Mouse (Mus musculus): ENCODE data around the gene Qrsl1. TPM values are rescaled to one million over a fixed set of nuclear protein-coding genes. Genes with fewer than 3 reads are reported as not detected.
"Not testable (repeated sequence)": the region's sequence is repeated elsewhere in the genome, so short reads cannot be mapped to it uniquely, and the experiment has no call there.

The Qrsl1 gene
- polyA plus RNA-seq (2015; fragmentation: Nextera tagmentation; extraction: Ambion mirVana) = 15.4 and 19.2 TPM in 2 replicates

DNA sequence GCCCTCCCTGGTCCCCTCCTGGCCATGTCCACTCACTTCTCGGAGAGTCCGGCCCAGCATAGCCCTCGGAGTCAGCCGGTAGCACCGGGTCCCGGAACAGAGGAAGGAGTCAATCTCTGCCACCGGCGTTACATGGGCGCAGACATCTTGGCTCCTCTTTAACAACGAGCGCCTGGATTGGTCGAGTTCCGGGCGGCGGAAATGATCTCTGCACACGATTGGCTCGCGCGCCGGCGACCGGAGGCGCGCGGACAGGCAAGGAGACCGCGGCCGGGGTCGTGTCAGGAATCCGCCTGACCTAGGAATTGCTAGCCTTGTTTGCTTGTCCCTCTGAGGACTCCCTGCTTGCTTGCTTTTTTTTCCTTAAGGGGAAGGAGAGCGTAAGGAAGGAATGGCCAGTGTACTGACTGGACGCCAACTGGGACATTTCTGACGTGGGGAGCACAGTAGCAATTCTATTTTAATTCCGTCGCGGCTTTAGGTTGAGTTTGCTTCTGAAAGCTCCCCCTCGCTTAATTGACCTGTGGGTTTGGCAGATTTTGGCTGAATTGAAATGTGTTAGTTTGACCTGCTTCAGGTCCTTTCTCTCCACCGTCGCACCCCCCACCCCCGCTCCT is at the start of gene Qrsl1, which contains the start of gene Rtn4ip1:
Qrsl1 (minus strand) TSS at position 168 of the 617 bp plus-strand sequence.
Rtn4ip1 (plus strand) TSS at position 230 of the 617 bp plus-strand sequence.
- H3K9me3 ChIP-seq (ENCODE audit: control insufficient read depth, low read length) = no peaks in the 10 kb centered on the region
- WGBS = under 1% methylated on average over 40 of the region's 40 CpGs
- H3K36me3 ChIP-seq (ENCODE audit: control insufficient read depth, insufficient read depth, low read length) = no peaks in the 10 kb centered on the region
- no peaks in the 10 kb centered on the region for H3K27me3 ChIP-seq (replicated peaks; ENCODE audit: control insufficient read depth, insufficient read depth, low read length)
- no peak within 1 kb of the TSS for H3K27ac ChIP-seq (ENCODE audit: low read length)
- H3K4me1 ChIP-seq (ENCODE audit: control insufficient read depth, insufficient read depth, low read length) = peaks cover 7% of the 10 kb centered on the region
- peak within 1 kb of the TSS; percentile 53 for H3K4me2 ChIP-seq (ENCODE audit: low read depth, low read length)
- H3K4me3 ChIP-seq (ENCODE audit: low read length) = peak within 1 kb of the TSS; percentile 76
- H3K9ac ChIP-seq (ENCODE audit: low read depth, low read length) = peak within 1 kb of the TSS; percentile 79
- ATAC-seq = peak; percentile 97

DNA sequence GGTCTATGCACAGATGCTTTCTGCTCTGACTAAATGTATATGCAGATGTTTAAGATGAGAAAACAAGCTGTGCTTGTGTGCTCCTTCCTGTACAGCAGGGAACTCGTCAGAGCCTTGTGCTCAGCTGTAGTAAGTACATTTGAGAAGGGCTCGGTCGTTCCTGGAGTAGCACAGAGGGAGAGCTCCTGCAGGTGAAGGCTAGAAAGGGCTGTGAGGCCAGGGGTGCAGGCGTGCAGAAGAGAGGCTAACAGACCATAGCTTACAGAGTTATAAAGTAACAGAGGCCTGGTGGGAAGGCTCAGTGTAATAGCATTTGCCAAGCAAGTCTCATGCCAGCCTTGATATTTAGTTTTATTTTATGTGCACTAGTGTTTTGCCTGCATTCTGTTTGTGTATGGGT is 43.9 kb upstream of the Qrsl1 start:
- no peaks in the 10 kb centered on the region for H3K9me3 ChIP-seq (ENCODE audit: control insufficient read depth, low read length)
- no peaks in the 10 kb centered on the region for H3K4me1 ChIP-seq (ENCODE audit: control insufficient read depth, insufficient read depth, low read length)
- H3K9ac ChIP-seq (ENCODE audit: low read depth, low read length) = no peak overlapping the region
- H3K4me2 ChIP-seq (ENCODE audit: low read depth, low read length) = no peak overlapping the region
- no peaks in the 10 kb centered on the region for H3K36me3 ChIP-seq (ENCODE audit: control insufficient read depth, insufficient read depth, low read length)
- H3K27ac ChIP-seq (ENCODE audit: low read length) = no peak overlapping the region
- no peak overlapping the region for H3K4me3 ChIP-seq (ENCODE audit: low read length)
- no peaks in the 10 kb centered on the region for H3K27me3 ChIP-seq (replicated peaks; ENCODE audit: control insufficient read depth, insufficient read depth, low read length)
- no peak for ATAC-seq
- WGBS = 72% methylated on average over 4 of the region's 4 CpGs

DNA sequence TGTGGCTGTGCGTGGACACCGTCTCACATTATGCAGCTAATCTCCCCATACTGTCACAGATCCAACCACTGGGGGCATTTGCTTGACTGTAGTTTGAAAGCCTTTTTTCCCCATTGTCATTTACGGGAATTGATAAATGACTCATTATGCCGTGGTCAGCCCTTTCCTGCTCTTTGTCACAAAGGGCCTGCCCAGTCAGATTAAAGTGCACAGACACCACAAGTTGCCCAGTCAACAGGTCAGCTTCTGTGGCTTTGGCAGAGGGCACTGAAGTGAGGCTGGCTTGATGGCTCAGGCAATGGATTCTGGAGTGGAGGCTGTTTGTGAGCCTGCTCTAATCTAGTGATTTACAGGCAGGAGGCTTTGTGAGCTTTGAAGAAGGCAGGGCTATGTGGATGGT is 42.2 kb upstream of the Qrsl1 start:
- H3K27me3 ChIP-seq (replicated peaks; ENCODE audit: control insufficient read depth, insufficient read depth, low read length) = no peaks in the 10 kb centered on the region
- no peak overlapping the region for H3K4me2 ChIP-seq (ENCODE audit: low read depth, low read length)
- H3K4me1 ChIP-seq (ENCODE audit: control insufficient read depth, insufficient read depth, low read length) = no peaks in the 10 kb centered on the region
- 71% methylated on average over 4 of the region's 4 CpGs for WGBS
- no peak overlapping the region for H3K27ac ChIP-seq (ENCODE audit: low read length)
- H3K36me3 ChIP-seq (ENCODE audit: control insufficient read depth, insufficient read depth, low read length) = no peaks in the 10 kb centered on the region
- H3K9ac ChIP-seq (ENCODE audit: low read depth, low read length) = no peak overlapping the region
- H3K4me3 ChIP-seq (ENCODE audit: low read length) = no peak overlapping the region
- ATAC-seq = no peak
- H3K9me3 ChIP-seq (ENCODE audit: control insufficient read depth, low read length) = no peaks in the 10 kb centered on the region

DNA sequence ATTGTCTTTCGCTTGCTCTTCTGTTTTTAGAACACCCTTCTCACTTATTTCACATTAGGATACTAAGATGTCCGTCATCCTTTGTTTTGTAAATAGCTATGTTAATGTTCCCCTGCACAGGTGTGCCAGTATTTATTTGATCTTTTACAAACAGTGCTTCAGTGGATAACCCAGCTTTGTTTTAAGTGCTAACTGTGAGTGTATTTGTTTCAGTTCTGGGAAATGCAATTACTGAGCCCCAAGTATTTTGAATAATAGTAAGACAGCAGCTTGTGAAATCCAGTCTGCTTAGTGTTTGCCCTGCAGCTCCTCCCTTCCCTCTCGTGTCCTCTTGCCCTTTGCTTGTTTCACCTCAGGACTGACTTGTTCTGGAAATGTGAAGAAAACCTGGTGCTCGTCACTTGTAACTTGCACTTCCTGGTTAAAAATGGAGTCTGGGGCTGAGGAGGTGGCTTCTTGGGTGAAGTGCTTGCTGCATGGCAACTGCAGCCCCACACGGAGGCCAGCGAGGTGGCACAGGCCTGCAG is 37.7 kb upstream of the Qrsl1 start:
- H3K9ac ChIP-seq (ENCODE audit: low read depth, low read length) = no peak overlapping the region
- no peaks in the 10 kb centered on the region for H3K27me3 ChIP-seq (replicated peaks; ENCODE audit: control insufficient read depth, insufficient read depth, low read length)
- no peak overlapping the region for H3K27ac ChIP-seq (ENCODE audit: low read length)
- no peaks in the 10 kb centered on the region for H3K36me3 ChIP-seq (ENCODE audit: control insufficient read depth, insufficient read depth, low read length)
- no peaks in the 10 kb centered on the region for H3K4me1 ChIP-seq (ENCODE audit: control insufficient read depth, insufficient read depth, low read length)
- no peaks in the 10 kb centered on the region for H3K9me3 ChIP-seq (ENCODE audit: control insufficient read depth, low read length)
- 75% methylated on average over 6 of the region's 6 CpGs for WGBS
- no peak for ATAC-seq
- no peak overlapping the region for H3K4me2 ChIP-seq (ENCODE audit: low read depth, low read length)
- H3K4me3 ChIP-seq (ENCODE audit: low read length) = no peak overlapping the region

DNA sequence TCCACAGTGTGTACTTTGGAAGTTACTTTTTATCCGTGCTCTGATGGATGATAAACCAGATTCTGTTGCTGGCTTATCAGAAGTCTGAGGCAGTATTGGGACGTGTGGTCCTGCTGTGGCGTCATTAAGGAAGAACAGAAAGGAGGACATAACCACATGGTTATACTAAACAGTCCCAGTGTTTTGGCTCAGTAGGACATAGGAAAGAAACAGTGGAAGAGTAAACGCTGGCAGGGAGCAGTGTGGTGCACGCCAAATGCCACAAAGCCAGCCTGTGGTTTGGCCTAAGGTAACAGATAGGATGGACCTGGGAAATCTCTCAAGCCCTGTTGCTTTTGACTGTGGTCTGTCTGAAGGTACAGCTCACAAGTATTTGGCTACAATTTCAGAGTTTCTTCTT is 27.1 kb upstream of the Qrsl1 start:
- Histone ChIP-seq H3K27ac (ENCODE audit: low read length) (no peak overlapping the region), H3K36me3 (ENCODE audit: control insufficient read depth, insufficient read depth, low read length) (no peaks in the 10 kb centered on the region), H3K4me3 (ENCODE audit: low read length) (no peak overlapping the region), H3K4me2 (ENCODE audit: low read depth, low read length) (no peak overlapping the region), H3K27me3 (replicated peaks; ENCODE audit: control insufficient read depth, insufficient read depth, low read length) (no peaks in the 10 kb centered on the region), H3K9me3 (ENCODE audit: control insufficient read depth, low read length) (no peaks in the 10 kb centered on the region), H3K9ac (ENCODE audit: low read depth, low read length) (no peak overlapping the region), H3K4me1 (ENCODE audit: control insufficient read depth, insufficient read depth, low read length) (no peaks in the 10 kb centered on the region)
- WGBS = 71% methylated on average over 5 of the region's 5 CpGs
- no peak for ATAC-seq

DNA sequence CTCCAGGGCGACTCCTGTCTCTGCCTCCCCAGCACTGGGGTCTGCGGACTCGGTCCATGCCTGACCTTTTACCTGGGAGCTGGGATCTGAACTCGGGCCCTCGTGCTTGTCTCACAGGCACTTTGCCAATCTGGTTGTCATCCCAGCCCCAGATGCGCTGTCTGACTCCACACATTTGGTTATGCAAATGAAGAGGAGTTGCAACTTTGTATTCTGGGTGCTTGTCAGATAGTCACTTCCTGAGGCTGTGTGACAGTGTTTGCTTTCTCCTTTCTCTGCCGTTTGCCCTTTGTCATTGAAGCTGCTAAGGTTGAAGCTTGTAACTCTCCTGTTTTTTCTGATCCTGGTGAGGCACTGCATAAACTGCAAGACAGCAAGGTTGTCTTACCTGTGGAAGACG is 26.2 kb upstream of the Qrsl1 start:
- WGBS = 80% methylated on average over 8 of the region's 8 CpGs
- no peak for ATAC-seq
- no peak overlapping the region for H3K4me3 ChIP-seq (ENCODE audit: low read length)
- H3K4me1 ChIP-seq (ENCODE audit: control insufficient read depth, insufficient read depth, low read length) = no peaks in the 10 kb centered on the region
- no peaks in the 10 kb centered on the region for H3K9me3 ChIP-seq (ENCODE audit: control insufficient read depth, low read length)
- H3K27ac ChIP-seq (ENCODE audit: low read length) = no peak overlapping the region
- no peak overlapping the region for H3K4me2 ChIP-seq (ENCODE audit: low read depth, low read length)
- H3K27me3 ChIP-seq (replicated peaks; ENCODE audit: control insufficient read depth, insufficient read depth, low read length) = no peaks in the 10 kb centered on the region
- H3K9ac ChIP-seq (ENCODE audit: low read depth, low read length) = no peak overlapping the region
- H3K36me3 ChIP-seq (ENCODE audit: control insufficient read depth, insufficient read depth, low read length) = no peaks in the 10 kb centered on the region

DNA sequence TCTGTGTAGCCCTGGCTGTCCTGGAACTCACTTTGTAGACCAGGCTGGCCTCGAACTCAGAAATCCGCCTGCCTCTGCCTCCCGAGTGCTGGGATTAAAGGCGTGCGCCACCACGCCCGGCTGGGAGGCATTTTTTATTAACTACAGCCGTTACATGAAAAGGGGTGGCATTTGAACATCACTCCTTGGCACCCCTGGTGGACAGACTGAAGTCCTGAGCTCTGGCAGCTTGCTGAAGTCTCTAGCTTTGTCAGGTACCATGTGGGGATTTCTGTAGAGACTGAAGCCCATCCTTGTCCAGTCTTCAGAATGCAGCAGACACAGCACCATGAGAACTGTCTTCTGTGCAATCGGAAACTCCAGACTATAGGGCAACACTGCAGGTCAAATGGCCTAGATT is 24.2 kb upstream of the Qrsl1 start:
- 88% methylated on average over 9 of the region's 9 CpGs for WGBS
- H3K9me3 ChIP-seq (ENCODE audit: control insufficient read depth, low read length); H3K27me3 ChIP-seq (replicated peaks; ENCODE audit: control insufficient read depth, insufficient read depth, low read length); H3K9ac ChIP-seq (ENCODE audit: low read depth, low read length); H3K27ac ChIP-seq (ENCODE audit: low read length); H3K4me1 ChIP-seq (ENCODE audit: control insufficient read depth, insufficient read depth, low read length); ATAC-seq; H3K4me2 ChIP-seq (ENCODE audit: low read depth, low read length); H3K36me3 ChIP-seq (ENCODE audit: control insufficient read depth, insufficient read depth, low read length); H3K4me3 ChIP-seq (ENCODE audit: low read length): not testable (repeated sequence)

DNA sequence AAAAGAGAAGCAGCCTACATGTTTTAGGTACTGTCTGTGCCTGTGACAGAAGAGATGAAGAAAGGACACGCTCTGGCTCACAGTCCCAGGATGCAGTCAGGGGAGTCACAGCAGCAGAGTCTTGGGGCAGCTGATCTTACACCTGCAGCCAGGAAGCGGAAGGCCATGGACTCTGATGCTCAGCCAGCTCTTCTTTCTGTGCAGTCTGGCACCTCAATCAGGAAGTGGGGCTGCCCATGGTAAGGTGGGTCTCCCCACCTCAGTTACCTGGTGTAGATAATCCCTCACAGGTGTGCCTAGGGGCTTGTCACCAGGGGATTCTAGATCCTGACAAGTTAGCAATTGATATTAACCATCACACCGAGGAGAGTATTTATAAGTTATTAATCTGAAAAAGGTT is 21.6 kb upstream of the Qrsl1 start:
- Histone ChIP-seq H3K27ac (ENCODE audit: low read length) (no peak overlapping the region), H3K27me3 (replicated peaks; ENCODE audit: control insufficient read depth, insufficient read depth, low read length) (no peaks in the 10 kb centered on the region), H3K9ac (ENCODE audit: low read depth, low read length) (no peak overlapping the region), H3K4me2 (ENCODE audit: low read depth, low read length) (no peak overlapping the region), H3K9me3 (ENCODE audit: control insufficient read depth, low read length) (no peaks in the 10 kb centered on the region), H3K4me3 (ENCODE audit: low read length) (no peak overlapping the region), H3K36me3 (ENCODE audit: control insufficient read depth, insufficient read depth, low read length) (no peaks in the 10 kb centered on the region), H3K4me1 (ENCODE audit: control insufficient read depth, insufficient read depth, low read length) (no peaks in the 10 kb centered on the region)
- 95% methylated on average over 3 of the region's 3 CpGs for WGBS
- no peak for ATAC-seq

DNA sequence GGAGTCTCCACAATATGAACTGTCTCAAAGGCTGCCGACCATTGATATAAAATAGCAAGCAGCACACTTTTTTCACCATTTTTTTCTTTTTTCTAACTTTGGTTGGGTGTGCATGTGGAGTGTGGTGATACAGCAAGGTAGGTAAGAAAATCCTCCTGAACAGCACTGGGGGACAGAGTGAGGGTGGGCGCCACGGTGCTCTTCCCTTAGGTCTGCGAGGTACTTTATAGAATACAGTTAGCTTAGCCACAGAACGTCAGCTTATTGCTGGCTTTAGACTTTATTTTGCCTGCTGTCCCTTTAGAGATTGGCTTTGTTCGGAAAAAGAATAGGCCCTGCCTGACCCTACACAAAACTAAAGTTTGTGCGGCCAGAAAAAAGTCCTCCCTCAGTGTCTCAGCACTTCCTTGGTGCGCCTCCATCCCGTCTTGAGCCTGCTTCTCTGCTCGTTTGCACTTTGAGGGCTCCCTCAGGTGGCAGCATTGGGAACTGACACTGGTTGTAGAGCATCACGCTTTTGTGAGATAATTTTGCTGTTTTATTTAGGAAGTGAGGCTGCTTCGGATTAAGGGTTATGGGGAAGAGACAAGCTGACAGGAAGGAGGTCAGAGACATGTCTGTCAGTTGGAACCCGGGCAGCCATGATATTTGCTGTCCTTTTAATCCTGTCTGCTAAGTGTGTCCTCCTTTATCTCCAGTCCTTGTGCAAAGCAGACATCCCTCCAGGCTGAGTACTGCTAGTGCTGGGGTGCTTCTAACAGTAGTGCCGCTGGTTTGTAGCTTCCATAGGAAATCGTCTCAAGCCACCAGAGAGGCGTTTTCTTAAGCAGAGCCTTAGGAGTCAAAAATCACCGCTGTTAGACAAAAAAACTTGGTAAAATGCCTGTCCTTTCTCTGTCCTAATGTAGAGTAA is 17.4 kb upstream of the Qrsl1 start:
- Histone ChIP-seq H3K9me3 (ENCODE audit: control insufficient read depth, low read length) (no peaks in the 10 kb centered on the region), H3K4me1 (ENCODE audit: control insufficient read depth, insufficient read depth, low read length) (peaks cover 3% of the 10 kb centered on the region; the same call in 1 of the 2 replicates), H3K9ac (ENCODE audit: low read depth, low read length) (no peak overlapping the region), H3K4me3 (ENCODE audit: low read length) (no peak overlapping the region), H3K36me3 (ENCODE audit: control insufficient read depth, insufficient read depth, low read length) (no peaks in the 10 kb centered on the region), H3K27ac (ENCODE audit: low read length) (no peak overlapping the region), H3K4me2 (ENCODE audit: low read depth, low read length) (no peak overlapping the region), H3K27me3 (replicated peaks; ENCODE audit: control insufficient read depth, insufficient read depth, low read length) (no peaks in the 10 kb centered on the region)
- WGBS = 43% methylated on average over 17 of the region's 17 CpGs
- ATAC-seq = no peak; the same call in 1 of the 2 replicates

Data from intestine, embryonic 16.5 days (tissue).